Mouse (Mus musculus) kidney, embryonic 14.5 days (tissue): ENCODE measurements around the gene Iba57. TPM values are rescaled to one million over a fixed set of nuclear protein-coding genes. Genes with fewer than 3 reads are reported as not detected.

ENCODE experiments used
- ATAC-seq: fragments of 200-750 bp; cut with Nextera tagmentation; 2 replicates; pipeline ENCODE4 v1.8.0; 2017; ENCODE audit warnings: moderate number of reproducible peaks, mild to moderate bottlenecking, moderate TSS enrichment, moderate library complexity; ENCODE audit not compliant: low FRiP score, low TSS enrichment
- H3K27ac ChIP-seq: fragments of 300-500 bp; sonication (generic); 2 replicates; pipeline ENCODE4 v1.5.1; 2014; ENCODE audit warnings: low read depth, mild to moderate bottlenecking, low read length, moderate library complexity, mixed read lengths
- H3K27me3 ChIP-seq: fragments of 300-500 bp; sonication (generic); 2 replicates; pipeline ENCODE4 v1.6.1; 2014; ENCODE audit warnings: mild to moderate bottlenecking, low read length; ENCODE audit not compliant: control insufficient read depth, insufficient read depth
- H3K36me3 ChIP-seq: fragments of 300-500 bp; sonication (generic); 2 replicates; pipeline ENCODE4 v1.6.1; 2014; ENCODE audit warnings: low read length, mixed read lengths; ENCODE audit not compliant: control insufficient read depth, insufficient read depth
- H3K4me1 ChIP-seq: fragments of 300-500 bp; sonication (generic); 2 replicates; pipeline ENCODE4 v1.6.1; 2014; ENCODE audit warnings: low read length, mixed read lengths; ENCODE audit not compliant: control insufficient read depth, insufficient read depth
- H3K4me2 ChIP-seq: fragments of 300-500 bp; sonication (generic); replicated peaks from 2 replicates; pipeline ENCODE4 v1.6.1; 2014; ENCODE audit warnings: low read depth, mild to moderate bottlenecking, low read length
- H3K4me3 ChIP-seq: fragments of 300-500 bp; sonication (generic); 2 replicates; pipeline ENCODE4 v1.5.1; 2014; ENCODE audit warnings: mild to moderate bottlenecking, low read length
- H3K9ac ChIP-seq: fragments of 300-500 bp; sonication (generic); 2 replicates; pipeline ENCODE4 v1.6.1; 2014; ENCODE audit warnings: low read depth, mild to moderate bottlenecking, low read length, moderate library complexity
- H3K9me3 ChIP-seq: fragments of 300-500 bp; sonication (generic); 2 replicates; pipeline ENCODE4 v1.6.1; 2016; ENCODE audit warnings: low read length; ENCODE audit not compliant: control insufficient read depth
- WGBS: fragments of 180-500 bp; shearing (Covaris S2); extraction: QIAGEN DNeasy Blood & Tissue Kit; methylation state at CpG from one replicate; pipeline ENCODE4 v1.1.7; 2014; 5-methylcytosine and 5-hydroxymethylcytosine counted together
- polyA plus RNA-seq: library from polyadenylated mRNA; unstranded; fragments of >200 nt; fragmentation: Nextera tagmentation; extraction: Ambion mirVana; gene quantifications from 2 replicates; pipeline ENCODE4 v1.2.1, GENCODE M21; 2014

The Iba57 gene
- polyA plus RNA-seq, 1 experiment from 2014 or later = 2.3 TPM

GRCm38 (mm10) chr11:59141772-59142370, 21.7 kb downstream of the Iba57 start:
- no peaks in the 10 kb centered on the region for H3K36me3 ChIP-seq
- peaks cover 8% of the 10 kb centered on the region for H3K27me3 ChIP-seq
- peak; percentile 73 for ATAC-seq
- no peaks in the 10 kb centered on the region for H3K9me3 ChIP-seq
- H3K9ac ChIP-seq = no peak overlapping the region
- H3K4me3 ChIP-seq = no peak overlapping the region
- no peaks in the 10 kb centered on the region for H3K4me1 ChIP-seq
- no peak overlapping the region for H3K27ac ChIP-seq
- WGBS = 8% methylated on average over 14 of the region's 14 CpGs
- H3K4me2 ChIP-seq = peak overlapping the region; percentile 29

GRCm38 (mm10) chr11:59138537-59139486, 24.7 kb downstream of the Iba57 start:
- peaks cover 39% of the 10 kb centered on the region for H3K27me3 ChIP-seq
- no peak for ATAC-seq

GRCm38 (mm10) chr11:59136994-59137706, 26.4 kb downstream of the Iba57 start:
- Histone ChIP-seq H3K9me3 (no peaks in the 10 kb centered on the region), H3K4me1 (peaks cover 9% of the 10 kb centered on the region), H3K4me2 (no peak overlapping the region), H3K36me3 (no peaks in the 10 kb centered on the region), H3K27me3 (peaks cover 54% of the 10 kb centered on the region), H3K9ac (no peak overlapping the region), H3K27ac (no peak overlapping the region), H3K4me3 (no peak overlapping the region)
- WGBS = 70% methylated on average over 12 of the region's 12 CpGs
- no peak for ATAC-seq

More at GRCm38 (mm10) chr11:59138537-59139486, 24.7 kb downstream of the Iba57 start:
- Histone ChIP-seq H3K27ac (no peak overlapping the region), H3K4me2 (no peak overlapping the region), H3K4me1 (peaks cover 9% of the 10 kb centered on the region), H3K9ac (no peak overlapping the region), H3K4me3 (no peak overlapping the region), H3K36me3 (no peaks in the 10 kb centered on the region), H3K9me3 (no peaks in the 10 kb centered on the region)
- 47% methylated on average over 19 of the region's 19 CpGs for WGBS

GRCm38 (mm10) chr11:59135904-59136452, 27.6 kb downstream of the Iba57 start, which contains the start of gene Obscn:
Gene Obscn, minus strand, starts transcription at chr11:59136402.
- peaks cover 54% of the 10 kb centered on the region for H3K27me3 ChIP-seq
- H3K4me3 ChIP-seq = peak within 1 kb of the TSS; percentile 22
- 19% methylated on average over 44 of the region's 44 CpGs for WGBS

GRCm38 (mm10) chr11:59135051-59135820, 28.3 kb downstream of the Iba57 start:
- peaks cover 9% of the 10 kb centered on the region for H3K4me1 ChIP-seq
- ATAC-seq = no peak
- no peaks in the 10 kb centered on the region for H3K36me3 ChIP-seq
- peak overlapping the region; percentile 44 for H3K4me2 ChIP-seq
- peaks cover 54% of the 10 kb centered on the region for H3K27me3 ChIP-seq
- H3K4me3 ChIP-seq = peak overlapping the region; percentile 22
- H3K9ac ChIP-seq = no peak overlapping the region; the same call in 1 of the 2 replicates
- no peak overlapping the region for H3K27ac ChIP-seq
- no peaks in the 10 kb centered on the region for H3K9me3 ChIP-seq
- 9% methylated on average over 55 of the region's 55 CpGs for WGBS

More at GRCm38 (mm10) chr11:59135904-59136452, 27.6 kb downstream of the Iba57 start, which contains the start of gene Obscn:
- Histone ChIP-seq H3K9ac (no peak within 1 kb of the TSS; the same call in 1 of the 2 replicates), H3K4me2 (peak within 1 kb of the TSS; percentile 44), H3K36me3 (no peaks in the 10 kb centered on the region), H3K4me1 (peaks cover 9% of the 10 kb centered on the region), H3K27ac (no peak within 1 kb of the TSS), H3K9me3 (no peaks in the 10 kb centered on the region)
- no peak for ATAC-seq

DNA sequence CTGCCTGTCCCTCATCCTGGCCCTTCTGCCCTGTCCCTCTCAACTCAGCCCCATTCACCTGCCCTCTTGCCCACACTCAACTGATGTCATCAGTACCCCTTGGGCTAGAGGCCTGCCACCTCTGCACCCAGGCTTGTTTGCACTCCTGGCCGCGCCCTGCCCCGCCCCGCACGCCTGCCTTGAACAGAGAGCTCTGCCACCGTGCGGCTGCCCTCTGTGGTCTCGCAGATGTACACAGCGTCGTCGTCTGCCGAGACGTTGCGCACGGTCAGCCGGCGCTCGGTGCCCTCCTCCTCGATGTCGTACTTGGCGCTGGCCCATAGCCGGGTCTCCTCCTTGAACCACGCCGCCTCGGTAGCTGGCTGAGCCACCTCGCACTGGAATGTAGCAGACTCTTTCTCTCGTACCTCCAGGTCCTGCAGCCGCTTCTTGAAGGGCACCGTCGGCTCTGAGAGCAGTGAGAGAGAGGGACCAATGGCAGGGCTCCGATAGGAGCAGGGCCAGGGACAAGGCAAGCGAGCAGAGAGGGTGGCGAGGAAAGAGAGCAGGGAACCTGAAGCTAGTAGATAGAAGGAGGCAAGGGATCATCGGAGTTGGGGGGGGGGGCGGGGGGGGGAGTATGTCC, 29.1 kb downstream of the Iba57 start:
- 0 out of 2 replicates have a peak, but pooled peaks have one; percentile 21 for ATAC-seq
- 7% methylated on average over 35 of the region's 35 CpGs for WGBS

GRCm38 (mm10) chr11:59132065-59132464, 31.5 kb downstream of the Iba57 start:
- 75% methylated on average over 2 of the region's 3 CpGs for WGBS
- no peaks in the 10 kb centered on the region for H3K36me3 ChIP-seq
- no peaks in the 10 kb centered on the region for H3K9me3 ChIP-seq
- H3K27me3 ChIP-seq = peaks cover 48% of the 10 kb centered on the region
- ATAC-seq = no peak
- no peak overlapping the region for H3K9ac ChIP-seq
- H3K4me1 ChIP-seq = peaks cover 9% of the 10 kb centered on the region
- no peak overlapping the region for H3K4me3 ChIP-seq
- H3K4me2 ChIP-seq = no peak overlapping the region
- H3K27ac ChIP-seq = no peak overlapping the region

More for the DNA sequence above, 29.1 kb downstream of the Iba57 start:
- Histone ChIP-seq H3K27ac (no peak overlapping the region), H3K9me3 (no peaks in the 10 kb centered on the region), H3K27me3 (peaks cover 54% of the 10 kb centered on the region), H3K4me1 (peaks cover 9% of the 10 kb centered on the region), H3K36me3 (no peaks in the 10 kb centered on the region), H3K4me3 (no peak overlapping the region), H3K9ac (no peak overlapping the region), H3K4me2 (peak overlapping the region; percentile 19; the same call in 1 of the 2 replicates)
